Mouse (Mus musculus): ENCODE results near the gene Gstcd. TPM values are rescaled to one million over a fixed set of nuclear protein-coding genes. Genes with fewer than 3 reads are reported as not detected.

Gene Gstcd
- total RNA-seq, 2 experiments from 2014 or later, result 6.4 to 8.4 TPM

DNA sequence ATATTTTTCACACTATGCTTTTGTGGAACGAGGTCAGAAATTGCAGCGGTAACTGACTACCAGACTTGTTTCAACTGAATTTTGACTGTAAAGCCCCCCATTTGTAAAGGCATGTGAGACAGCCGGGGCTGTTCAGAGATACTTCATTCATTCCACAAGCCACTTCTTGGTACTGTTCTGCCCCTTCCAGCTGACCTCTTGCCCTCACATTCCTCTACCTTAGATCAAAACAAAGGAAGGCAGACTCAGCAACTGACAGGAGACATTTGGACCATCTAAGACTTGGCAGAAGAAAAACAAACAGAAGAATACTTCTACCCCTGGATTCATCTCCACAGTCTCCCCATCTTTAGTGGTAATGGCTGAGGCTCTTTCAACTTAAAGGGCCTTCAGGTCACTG, 147.2 kb downstream of the Gstcd start:
- ATAC-seq (ENCODE audit: poor library complexity, severe bottlenecking), result no peak

DNA sequence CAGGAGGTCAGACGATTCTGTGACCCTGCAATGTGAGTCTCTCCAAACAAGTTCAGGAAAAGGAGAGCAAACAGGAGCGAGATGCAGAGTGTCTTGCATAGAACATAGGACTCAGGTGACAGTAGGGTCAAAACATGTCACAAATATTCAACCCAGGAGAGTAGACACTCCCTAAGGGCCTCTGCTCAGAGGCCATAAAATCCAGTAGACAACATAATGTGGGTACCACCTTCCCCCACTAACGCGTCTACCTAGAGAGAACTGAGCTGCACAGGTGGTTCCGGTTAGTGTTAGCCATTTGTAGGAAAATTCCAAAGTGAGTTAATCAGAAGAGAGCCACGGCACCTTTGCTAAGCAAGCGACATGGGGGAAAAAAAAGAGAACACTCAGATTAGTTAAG, 147.6 kb downstream of the Gstcd start:
- ATAC-seq (ENCODE audit: poor library complexity, severe bottlenecking), result no peak

DNA sequence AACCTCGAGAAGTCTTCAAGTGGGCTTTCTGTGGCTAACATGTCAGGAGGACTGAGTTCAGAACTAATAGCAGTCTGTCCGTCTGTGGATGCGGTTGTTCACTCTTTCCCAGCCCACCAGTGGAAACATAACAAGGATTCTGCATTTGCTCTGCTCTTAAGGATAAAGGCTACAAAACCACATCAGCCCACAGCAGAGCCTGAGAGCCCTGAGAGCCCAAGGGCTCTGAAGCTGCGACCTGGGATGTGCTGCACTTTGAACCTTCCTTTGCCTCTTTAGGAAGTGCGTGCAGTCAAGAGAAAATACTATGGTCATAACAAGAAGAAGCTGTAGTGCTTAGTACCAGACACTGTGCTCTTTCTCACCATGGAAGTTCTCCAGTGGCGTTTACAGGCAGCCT, 149.1 kb downstream of the Gstcd start:
- ATAC-seq (ENCODE audit: poor library complexity, severe bottlenecking), result no peak

DNA sequence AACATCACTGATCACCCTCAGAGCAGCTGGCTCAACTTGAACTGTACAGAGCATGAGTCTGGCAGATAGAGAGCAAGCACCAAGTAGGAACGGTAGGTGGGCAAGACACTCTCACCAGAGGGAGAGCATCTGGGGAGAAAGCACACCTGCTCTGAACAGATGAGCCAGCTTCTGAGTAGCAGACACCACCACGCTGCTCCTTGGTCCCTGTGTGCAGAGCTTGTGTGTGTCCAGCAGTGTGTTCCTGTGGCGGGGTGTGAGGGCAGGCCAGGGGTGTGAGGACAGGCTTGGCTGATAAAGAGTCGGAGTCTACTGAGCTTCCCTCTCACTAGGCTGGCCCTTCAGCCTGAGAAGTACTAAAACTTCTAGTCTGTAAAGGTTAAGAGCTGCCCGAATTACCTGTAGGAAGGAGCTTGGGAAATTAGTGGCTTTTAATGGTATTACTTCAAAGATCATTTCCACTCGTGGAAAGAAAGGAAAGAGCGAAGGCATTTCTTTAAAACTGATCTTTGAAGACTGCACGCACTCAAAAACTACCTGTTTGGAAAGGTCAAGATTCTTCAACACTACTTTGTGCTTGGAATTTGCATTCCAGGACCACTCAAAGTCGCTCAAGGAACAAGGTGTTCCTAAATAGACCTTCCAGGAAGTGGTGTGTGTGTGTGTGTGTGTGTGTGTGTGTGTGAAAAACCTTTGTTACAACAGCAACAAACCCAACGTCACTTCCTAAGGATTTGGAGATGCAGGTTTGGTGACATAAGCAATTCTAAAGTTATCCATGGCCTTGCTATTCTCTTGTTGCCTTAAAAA, 151.4 kb downstream of the Gstcd start:
- ATAC-seq (ENCODE audit: poor library complexity, severe bottlenecking), result no peak

DNA sequence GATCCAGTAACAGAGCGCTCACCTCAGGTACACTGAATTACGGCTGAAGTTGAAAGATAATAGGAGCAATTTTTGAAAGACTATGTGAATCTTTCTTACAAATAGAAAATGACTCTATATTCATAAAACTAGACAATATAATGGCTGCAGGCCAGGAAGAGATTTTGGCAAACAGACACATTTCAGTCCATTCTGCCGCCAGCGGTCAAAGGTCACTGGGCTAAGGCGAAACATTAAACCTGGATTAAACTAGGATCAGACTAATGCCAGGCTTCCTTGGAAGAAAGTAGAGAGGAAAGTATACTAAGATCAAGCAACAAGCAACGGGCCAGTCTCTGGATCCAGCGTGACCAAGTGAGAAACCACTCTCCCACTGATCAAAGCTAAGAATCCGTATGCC, 152.8 kb downstream of the Gstcd start:
- ATAC-seq (ENCODE audit: poor library complexity, severe bottlenecking), result no peak

DNA sequence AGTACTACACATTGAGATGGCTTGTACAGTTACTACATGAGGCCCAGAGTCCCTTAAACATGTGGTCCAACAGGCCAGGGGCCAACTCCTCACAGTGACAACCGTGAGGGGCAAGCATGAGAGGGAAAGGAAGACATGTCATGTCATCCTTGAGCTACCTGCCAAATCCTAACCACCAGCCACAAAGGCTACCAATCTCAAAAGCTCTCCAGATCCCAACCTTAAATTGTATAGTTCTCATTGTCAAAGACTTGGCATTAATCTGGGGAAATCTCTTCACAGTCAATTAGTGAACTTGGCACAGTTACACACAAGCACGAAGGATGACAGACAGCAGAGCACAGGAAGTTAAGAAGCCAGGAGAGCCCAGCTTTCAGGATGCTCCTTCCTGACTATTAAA, 157.2 kb downstream of the Gstcd start:
- no peak for ATAC-seq (ENCODE audit: poor library complexity, severe bottlenecking)

Other genes with a start within 250 kb of the Gstcd start
- gene Npnt, start 141.7 kb downstream of the Gstcd start, total RNA-seq (2015), result not detected in 2 replicates
- not detected in 2 replicates for gene Npnt, start 141.7 kb downstream of the Gstcd start, total RNA-seq (2017)
- 44.9 and 45.4 TPM in 2 replicates for gene Ints12, start 193 bp downstream of the Gstcd start, total RNA-seq (2015)
- 26.7 and 30.2 TPM in 2 replicates for gene Ints12, start 193 bp downstream of the Gstcd start, total RNA-seq (2017)
- gene Arhgef38, start 142.9 kb upstream of the Gstcd start, total RNA-seq (2015), result not detected in 2 replicates
- not detected in 2 replicates for gene Arhgef38, start 142.9 kb upstream of the Gstcd start, total RNA-seq (2017)
- gene Ppa2, start 218.1 kb upstream of the Gstcd start, total RNA-seq (2015), result 41.6 and 47.2 TPM in 2 replicates
- 38.1 and 43.8 TPM in 2 replicates for gene Ppa2, start 218.1 kb upstream of the Gstcd start, total RNA-seq (2017)

All from megakaryocyte, adult 5-6 weeks (primary cell).